Mouse (Mus musculus) kidney, adult 2 months (tissue): ENCODE data around the gene Gm8439.
"Not testable (repeated sequence)": the region's sequence is repeated elsewhere in the genome, so short reads cannot be mapped to it uniquely, and the experiment has no call there.

Experiments used
- CTCF ChIP-seq: fragments of 200-500 bp; conservative IDR thresholded peaks from 2 replicates; pipeline ENCODE4 v1.5.1; 2011; ENCODE audit warnings: low read depth, mild to moderate bottlenecking, control low read depth, low read length, moderate library complexity, mixed read lengths; ENCODE audit not compliant: insufficient read depth, insufficient read length
- POLR2A ChIP-seq: fragments of 200-500 bp; IDR thresholded peaks from one replicate; pipeline ENCODE4 v1.6.1; 2011; ENCODE audit warnings: low read depth, low read length, control low read depth

DNA sequence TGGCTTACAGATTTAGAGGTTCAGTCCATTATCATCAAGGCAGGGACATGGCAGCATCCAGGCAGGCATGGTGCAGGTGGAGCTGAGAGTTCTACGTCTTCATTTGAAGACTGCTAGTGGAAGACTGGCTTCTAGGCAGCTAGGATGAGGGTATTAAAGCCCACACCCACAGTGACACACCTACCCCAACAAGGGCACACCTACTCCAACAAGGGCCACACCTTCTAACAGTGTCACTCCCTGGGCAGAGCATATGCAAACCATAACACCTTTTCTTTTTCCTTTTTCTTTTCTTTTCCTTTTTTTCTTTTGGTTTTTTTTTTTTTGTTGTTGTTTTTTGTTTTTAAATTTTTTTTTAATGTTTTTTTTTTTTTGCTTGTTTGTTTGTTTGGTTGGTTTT, 7.7 kb downstream of the Gm8439 start:
- not testable (repeated sequence) for TF ChIP-seq CTCF, POLR2A
